Mouse (Mus musculus): ENCODE results near the gene Mon2. TPM values are rescaled to one million over a fixed set of nuclear protein-coding genes. Genes with fewer than 3 reads are reported as not detected.
"Not testable (repeated sequence)": the region's sequence is repeated elsewhere in the genome, so short reads cannot be mapped to it uniquely, and the experiment has no call there.

The Mon2 gene
- total RNA-seq, 2 experiments from 2014 or later: 77.4 to 79.9 TPM

GRCm38 (mm10) chr10:122973241-122973640 lies 103.1 kb downstream of the Mon2 start:
- DNase-seq: no peak
- intact Hi-C loops (cut with DNase I): no loop called here

- no peak for DNase-seq
- intact Hi-C loops (cut with DNase I): no loop called here
Measured at GRCm38 (mm10) chr10:122970188-122970587, 106.1 kb downstream of the Mon2 start.

- intact Hi-C loops (cut with DNase I): no loop called here
- no peak for DNase-seq
Measured at GRCm38 (mm10) chr10:122966421-122966820, 109.9 kb downstream of the Mon2 start.

- DNase-seq; intact Hi-C loops (cut with DNase I): not testable (repeated sequence)
Measured at GRCm38 (mm10) chr10:122965650-122966049, 110.7 kb downstream of the Mon2 start.

GRCm38 (mm10) chr10:122964241-122964636 lies 112.1 kb downstream of the Mon2 start:
- no peak for DNase-seq
- intact Hi-C loops (cut with DNase I): no loop called here

GRCm38 (mm10) chr10:122963463-122964240 lies 112.7 kb downstream of the Mon2 start:
- peak; percentile 60 for DNase-seq
- intact Hi-C loops (cut with DNase I): no loop called here

- intact Hi-C loops (cut with DNase I): no loop called here
- no peak for DNase-seq
Measured at GRCm38 (mm10) chr10:122962651-122963050, 113.7 kb downstream of the Mon2 start.

- no peak for DNase-seq
- intact Hi-C loops (cut with DNase I): no loop called here
Measured at GRCm38 (mm10) chr10:122961494-122961893, 114.8 kb downstream of the Mon2 start.

- no peak for DNase-seq
- intact Hi-C loops (cut with DNase I): no loop called here
Measured at GRCm38 (mm10) chr10:122960738-122961137, 115.6 kb downstream of the Mon2 start.

- intact Hi-C loops (cut with DNase I): no loop called here
- DNase-seq: no peak
Measured at GRCm38 (mm10) chr10:122960216-122960615, 116.1 kb downstream of the Mon2 start.

- no peak for DNase-seq
- intact Hi-C loops (cut with DNase I): no loop called here
Measured at GRCm38 (mm10) chr10:122958699-122959098, 117.6 kb downstream of the Mon2 start.

- no peak for DNase-seq
- intact Hi-C loops (cut with DNase I): no loop called here
Measured at GRCm38 (mm10) chr10:122957918-122958317, 118.4 kb downstream of the Mon2 start.

GRCm38 (mm10) chr10:122953576-122953975 lies 122.7 kb downstream of the Mon2 start:
- intact Hi-C loops (cut with DNase I): no loop called here
- DNase-seq: no peak

- DNase-seq: no peak
- intact Hi-C loops (cut with DNase I): no loop called here
Measured at GRCm38 (mm10) chr10:122950966-122951365, 125.3 kb downstream of the Mon2 start.

GRCm38 (mm10) chr10:122944888-122945287 lies 131.4 kb downstream of the Mon2 start:
- no peak for DNase-seq
- intact Hi-C loops (cut with DNase I): no loop called here

- intact Hi-C loops (cut with DNase I): no loop called here
- no peak for DNase-seq
Measured at GRCm38 (mm10) chr10:122943824-122944223, 132.5 kb downstream of the Mon2 start.

- intact Hi-C loops (cut with DNase I): no loop called here
Measured at GRCm38 (mm10) chr10:122942771-122943170, 133.5 kb downstream of the Mon2 start.

More at GRCm38 (mm10) chr10:122942771-122943170, 133.5 kb downstream of the Mon2 start:
- no peak for DNase-seq

Small RNA genes lying within 50 kb of the gene (microRNA-seq; reads per million reads assigned to microRNA genes)
- gene Mirlet7i: 104,155 reads per million, percentile 100 among the genes with 10 or more reads in this experiment

Other genes starting within 250 kb of the Mon2 start
- gene Usp15, start 120.5 kb upstream of the Mon2 start, total RNA-seq (2021): 100 to 1,000 TPM; 129 to 130 TPM
- gene Fam19a2, start 187.5 kb upstream of the Mon2 start, total RNA-seq (2021): 100 to 1,000 TPM; 111 to 112 TPM

All from left cerebral cortex, postnatal 4 days (tissue).